Mouse (Mus musculus) G1E (cell line): ENCODE measurements around the gene Ctns.

Experiments
- CTCF ChIP-seq: IDR thresholded peaks from 2 replicates; pipeline ENCODE4 v1.5.1; 2012; ENCODE audit warnings: low read depth, low read length, inconsistent platforms, mixed read lengths
- POLR2AphosphoS5 ChIP-seq: IDR thresholded peaks from 2 replicates; pipeline ENCODE4 v1.6.1; 2012; ENCODE audit warnings: low read depth, low read length, inconsistent platforms; ENCODE audit not compliant: insufficient replicate concordance
- TAL1 ChIP-seq: conservative IDR thresholded peaks from 2 replicates; pipeline ENCODE4 v1.6.1; 2012; ENCODE audit warnings: low read depth, low read length, inconsistent platforms, mixed read lengths

DNA sequence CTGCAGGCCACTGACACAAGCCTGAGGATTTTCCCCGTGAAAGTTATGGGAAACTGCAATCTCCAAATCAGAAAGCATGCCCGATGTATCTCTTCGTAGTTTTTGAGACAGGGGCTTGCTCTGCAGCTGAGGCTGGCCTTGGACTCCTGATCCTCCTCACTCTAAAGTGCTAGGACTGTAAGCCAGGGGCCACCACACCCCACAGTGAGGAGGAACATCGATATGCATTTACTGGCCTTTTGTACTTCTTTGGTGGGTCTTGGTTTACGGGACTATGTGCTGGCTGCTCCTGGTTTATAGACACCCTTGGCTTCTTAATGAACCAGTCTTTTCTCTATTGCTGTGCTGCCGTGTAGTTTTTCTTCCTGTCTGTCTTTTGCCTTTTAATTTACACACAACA is 43.4 kb upstream of the Ctns start:
- no peak for TF ChIP-seq CTCF
- TF ChIP-seq TAL1, result no peak
- TF ChIP-seq POLR2AphosphoS5, result no peak
